Mouse (Mus musculus) myocyte (in vitro differentiated cells): ENCODE results near the gene Bmp2k.

Source experiments
- POLR2A ChIP-seq: IDR thresholded peaks from one replicate; pipeline ENCODE4 v1.6.1; 2011; ENCODE audit warnings: low read depth, mild to moderate bottlenecking, control low read depth, moderate library complexity; ENCODE audit not compliant: insufficient read length
- POLR2AphosphoS2 ChIP-seq: IDR thresholded peaks from one replicate; pipeline ENCODE4 v1.6.1; 2011; ENCODE audit warnings: low read depth, control low read depth; ENCODE audit not compliant: insufficient read length
- TCF12 ChIP-seq: IDR thresholded peaks from one replicate; pipeline ENCODE4 v1.6.1; 2011; ENCODE audit warnings: mild to moderate bottlenecking, control low read depth; ENCODE audit not compliant: poor library complexity, insufficient read depth, severe bottlenecking

- TF ChIP-seq POLR2A: no peak
- no peak for TF ChIP-seq POLR2AphosphoS2
- no peak for TF ChIP-seq TCF12
Measured at GRCm38 (mm10) chr5:97004178-97005030, 6.9 kb downstream of the Bmp2k start.
